Mouse (Mus musculus) heart, embryonic 12.5 days (tissue): ENCODE results near the gene Gm21616. TPM values are rescaled to one million over a fixed set of nuclear protein-coding genes. Genes with fewer than 3 reads are reported as not detected.
"Not testable (repeated sequence)": the region's sequence is repeated elsewhere in the genome, so short reads cannot be mapped to it uniquely, and the experiment has no call there.

Source experiments
- ATAC-seq: fragments of 200-750 bp; cut with Nextera tagmentation; 2 replicates; pipeline ENCODE4 v1.8.0; 2017; ENCODE audit warnings: moderate TSS enrichment, moderate library complexity; ENCODE audit not compliant: insufficient number of reproducible peaks, low FRiP score
- H3K27ac ChIP-seq: fragments of 300-500 bp; sonication (generic); 2 replicates; pipeline ENCODE4 v1.5.1; 2016; ENCODE audit warnings: mild to moderate bottlenecking, moderate library complexity; ENCODE audit not compliant: poor library complexity, severe bottlenecking
- H3K27me3 ChIP-seq: fragments of 300-500 bp; sonication (generic); replicated peaks from 2 replicates; pipeline ENCODE4 v1.6.1; 2016; ENCODE audit warnings: mild to moderate bottlenecking, moderate library complexity
- H3K36me3 ChIP-seq: fragments of 300-500 bp; sonication (generic); 2 replicates; pipeline ENCODE4 v1.6.1; 2016; ENCODE audit warnings: mild to moderate bottlenecking, moderate library complexity
- H3K4me1 ChIP-seq: fragments of 300-500 bp; sonication (generic); replicated peaks from 2 replicates; pipeline ENCODE4 v1.6.1; 2016; ENCODE audit warnings: mild to moderate bottlenecking
- H3K4me2 ChIP-seq: fragments of 300-500 bp; sonication (generic); 2 replicates; pipeline ENCODE4 v1.6.1; 2016; ENCODE audit warnings: mild to moderate bottlenecking, moderate library complexity
- H3K4me3 ChIP-seq: fragments of 300-500 bp; sonication (generic); 2 replicates; pipeline ENCODE4 v1.5.1; 2016; ENCODE audit warnings: mild to moderate bottlenecking
- H3K9ac ChIP-seq: fragments of 300-500 bp; sonication (generic); 2 replicates; pipeline ENCODE4 v1.6.1; 2016; ENCODE audit warnings: mild to moderate bottlenecking, moderate library complexity
- H3K9me3 ChIP-seq: fragments of 300-500 bp; sonication (generic); replicated peaks from 2 replicates; pipeline ENCODE4 v1.6.1; 2016; ENCODE audit warnings: mild to moderate bottlenecking, moderate library complexity
- whole genome bisulfite sequencing: fragments of 180-500 bp; shearing (Covaris S2); methylation state at CpG from one replicate; pipeline ENCODE4 v1.1.7; 2016; 5-methylcytosine and 5-hydroxymethylcytosine counted together
- polyA plus RNA-seq: library from polyadenylated mRNA; unstranded; fragments of >200 nt; fragmentation: Nextera tagmentation; extraction: Ambion mirVana; gene quantifications from 2 replicates; pipeline ENCODE4 v1.2.1, GENCODE M21; 2016

Gene Gm21616
- not detected in 2 replicates for polyA plus RNA-seq

DNA sequence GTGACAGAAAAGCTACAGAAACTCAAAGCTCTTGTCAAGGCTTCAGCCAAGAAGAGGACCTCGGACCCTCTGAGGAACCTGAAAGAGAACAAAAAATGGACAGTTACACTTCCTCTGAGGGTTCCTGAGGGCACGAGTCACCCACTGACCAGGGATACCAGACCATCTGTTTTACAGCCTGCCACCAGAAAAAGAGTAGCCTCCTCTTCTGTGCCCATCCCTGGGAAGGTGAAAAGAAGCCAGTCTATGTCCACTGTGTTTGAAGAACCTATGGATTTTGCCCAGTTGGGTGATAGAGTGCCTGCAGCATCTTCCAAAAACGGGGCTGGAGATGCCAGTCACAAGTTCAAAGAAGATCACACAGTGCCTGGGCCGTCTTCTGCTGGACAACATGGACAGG is at the start of gene Gm21616:
Gene Gm21616 (plus strand): TSS at position 301 of the 400 bp plus-strand sequence.
- not testable (repeated sequence) for H3K9me3 ChIP-seq, H3K4me1 ChIP-seq

More for the DNA sequence above, at the start of gene Gm21616:
- not testable (repeated sequence) for H3K27ac ChIP-seq, H3K36me3 ChIP-seq, H3K9ac ChIP-seq, H3K4me2 ChIP-seq, H3K4me3 ChIP-seq, ATAC-seq, H3K27me3 ChIP-seq
- WGBS, result no CpG with 5 or more reads among the region's 4 CpGs
